ENCODE assay signal across 13 mouse cellular contexts in the genomic region with DNA sequence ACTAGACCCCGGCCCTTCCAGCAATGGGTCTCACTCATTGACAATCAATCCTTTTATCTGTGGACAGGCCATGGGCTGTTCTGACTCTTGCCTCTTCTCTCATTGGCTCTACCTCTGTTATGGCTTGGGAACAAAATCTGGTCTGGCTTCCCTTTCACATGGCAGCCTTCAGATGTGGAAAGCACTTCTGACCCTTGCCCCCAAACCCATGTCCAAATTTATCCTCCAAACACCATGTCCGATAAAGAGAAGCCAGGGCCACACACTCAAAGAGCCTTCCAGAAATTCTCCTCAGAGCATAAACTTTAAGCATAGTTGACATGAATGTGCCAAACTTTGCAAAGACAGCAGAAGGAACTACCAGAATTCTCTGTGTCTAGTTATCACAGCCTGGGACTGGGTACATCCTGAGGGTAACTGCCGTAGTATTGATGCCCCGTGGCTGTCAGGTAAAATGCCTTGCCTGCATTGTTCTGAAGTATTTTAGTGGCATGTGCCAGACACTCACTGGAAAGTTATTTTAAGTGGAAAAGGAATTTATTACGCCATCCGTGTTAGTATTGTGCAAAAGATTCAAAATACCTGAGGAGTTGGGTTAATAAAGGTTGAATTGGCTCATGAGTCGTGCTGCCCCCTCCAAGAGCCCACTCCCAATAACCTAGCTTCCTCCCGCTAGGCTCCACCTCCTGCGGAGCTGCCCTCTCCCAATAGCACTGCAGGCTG.
"Had no signal": no experiment of that assay in that cellular context is flagged by ENCODE, and none has a peak within 500 bp of the region (broad histone marks: within the 10 kb centered on the region; RNA-seq: fewer than 3 reads in every experiment).

No protein-coding gene starts in this region.

- DNase-seq: kidney, adult 11 months; kidney, adult 9 months; kidney, postnatal 36 days; liver; retina, postnatal 1 day; right cerebral cortex, postnatal 4 days; thymus, postnatal 4 days had no signal

- H3K27me3 ChIP-seq: limb, embryonic 12.5 days; midbrain, embryonic 15.5 days; neural tube, embryonic 12.5 days had no signal

- H3K4me2 ChIP-seq: limb, embryonic 12.5 days; midbrain, embryonic 15.5 days; neural tube, embryonic 12.5 days had no signal

- H3K9ac ChIP-seq: limb, embryonic 12.5 days; liver, embryonic 14.5 days; midbrain, embryonic 15.5 days; neural tube, embryonic 12.5 days had no signal

- H3K4me3 ChIP-seq: limb, embryonic 12.5 days; midbrain, embryonic 10.5 days; midbrain, embryonic 15.5 days; neural tube, embryonic 12.5 days had no signal

- H3K9me3 ChIP-seq: midbrain, embryonic 15.5 days had no signal

- H3K4me1 ChIP-seq: limb, embryonic 12.5 days; midbrain, embryonic 10.5 days; midbrain, embryonic 15.5 days; neural tube, embryonic 12.5 days had no signal

- ATAC-seq: midbrain, embryonic 15.5 days had no signal

- H3K27ac ChIP-seq: kidney, postnatal 0 days; limb, embryonic 12.5 days; liver, embryonic 14.5 days; midbrain, embryonic 10.5 days; midbrain, embryonic 15.5 days; neural tube, embryonic 12.5 days had no signal
